Mouse (Mus musculus): Measurements from ENCODE around the gene Adam19.

The Adam19 gene

GRCm38 (mm10) chr11:46054911-46055895 is 589 bp upstream of the Adam19 start:
- DNase-seq (ENCODE audit: low read depth, low spot score) = peak; percentile 12

- peak; percentile 47 for DNase-seq (ENCODE audit: low read depth, low spot score)
Measured at GRCm38 (mm10) chr11:46056770-46057411, 1.1 kb downstream of the Adam19 start.

- peak; percentile 39 for DNase-seq (ENCODE audit: low read depth, low spot score)
Measured at GRCm38 (mm10) chr11:46058011-46058410, 2.2 kb downstream of the Adam19 start.

- peak; percentile 46 for DNase-seq (ENCODE audit: low read depth, low spot score)
Measured at GRCm38 (mm10) chr11:46058916-46059315, 3.1 kb downstream of the Adam19 start.

- DNase-seq (ENCODE audit: low read depth, low spot score) = peak; percentile 66
Measured at GRCm38 (mm10) chr11:46059887-46060650, 4.3 kb downstream of the Adam19 start.

- no peak for DNase-seq (ENCODE audit: low read depth, low spot score)
Measured at GRCm38 (mm10) chr11:46060651-46061020, 4.8 kb downstream of the Adam19 start.

GRCm38 (mm10) chr11:46061776-46062445 is 6.1 kb downstream of the Adam19 start:
- DNase-seq (ENCODE audit: low read depth, low spot score) = no peak

GRCm38 (mm10) chr11:46062569-46062968 is 6.8 kb downstream of the Adam19 start:
- DNase-seq (ENCODE audit: low read depth, low spot score) = no peak

- DNase-seq (ENCODE audit: low read depth, low spot score) = peak; percentile 60
Measured at GRCm38 (mm10) chr11:46062993-46063731, 7.4 kb downstream of the Adam19 start.

GRCm38 (mm10) chr11:46064767-46065166 is 9.0 kb downstream of the Adam19 start:
- no peak for DNase-seq (ENCODE audit: low read depth, low spot score)

GRCm38 (mm10) chr11:46065201-46066011 is 9.6 kb downstream of the Adam19 start:
- no peak for DNase-seq (ENCODE audit: low read depth, low spot score)

GRCm38 (mm10) chr11:46067371-46068060 is 11.7 kb downstream of the Adam19 start:
- DNase-seq (ENCODE audit: low read depth, low spot score) = no peak

- DNase-seq (ENCODE audit: low read depth, low spot score) = no peak
Measured at GRCm38 (mm10) chr11:46068756-46069407, 13.1 kb downstream of the Adam19 start.

GRCm38 (mm10) chr11:46069408-46070003 is 13.7 kb downstream of the Adam19 start:
- DNase-seq (ENCODE audit: low read depth, low spot score) = no peak

GRCm38 (mm10) chr11:46070161-46070560 is 14.4 kb downstream of the Adam19 start:
- no peak for DNase-seq (ENCODE audit: low read depth, low spot score)

- DNase-seq (ENCODE audit: low read depth, low spot score) = peak; percentile 65
Measured at GRCm38 (mm10) chr11:46070789-46071188, 15.0 kb downstream of the Adam19 start.

- DNase-seq (ENCODE audit: low read depth, low spot score) = no peak
Measured at GRCm38 (mm10) chr11:46072466-46073060, 16.8 kb downstream of the Adam19 start.
